Mouse (Mus musculus): Measurements from ENCODE around the gene Sumo1. TPM values are rescaled to one million over a fixed set of nuclear protein-coding genes. Genes with fewer than 3 reads are reported as not detected.

Gene Sumo1
- polyA plus RNA-seq, 1 experiment: 420 TPM

- Histone ChIP-seq H3K27ac (ENCODE audit: insufficient read depth, low read length) (no peak overlapping the region), H3K27me3 (ENCODE audit: control insufficient read depth, insufficient read depth, low read length, poor library complexity, severe bottlenecking) (no peaks in the 10 kb centered on the region), H3K4me3 (ENCODE audit: low read depth, low read length) (no peak overlapping the region), H3K4me1 (ENCODE audit: control insufficient read depth, insufficient read depth, low read length) (no peaks in the 10 kb centered on the region), H3K9ac (ENCODE audit: low read depth, poor library complexity, severe bottlenecking) (no peak overlapping the region), H3K36me3 (ENCODE audit: control insufficient read depth, insufficient read depth, low read length, poor library complexity, severe bottlenecking) (no peaks in the 10 kb centered on the region), H3K9me3 (replicated peaks; ENCODE audit: control insufficient read depth, insufficient read depth, low read length, poor library complexity, severe bottlenecking) (no peaks in the 10 kb centered on the region)
- no peak for TF ChIP-seq EP300 (IDR thresholded peaks at IDR 0.05; ENCODE audit: insufficient read depth, low read depth, low read length)
- no peak for TF ChIP-seq CTCF (IDR thresholded peaks at IDR 0.05; ENCODE audit: low read depth, low read length)
- TF ChIP-seq POLR2A (IDR thresholded peaks at IDR 0.05; ENCODE audit: insufficient read depth, low read length): no peak
Observed at GRCm38 (mm10) chr1:59570767-59571166, 99.9 kb downstream of the Sumo1 start.

GRCm38 (mm10) chr1:59569301-59569700 lies 101.3 kb downstream of the Sumo1 start:
- no peaks in the 10 kb centered on the region for H3K4me1 ChIP-seq (ENCODE audit: control insufficient read depth, insufficient read depth, low read length)
- no peaks in the 10 kb centered on the region for H3K36me3 ChIP-seq (ENCODE audit: control insufficient read depth, insufficient read depth, low read length, poor library complexity, severe bottlenecking)
- no peak overlapping the region for H3K4me3 ChIP-seq (ENCODE audit: low read depth, low read length)
- no peak for TF ChIP-seq POLR2A (IDR thresholded peaks at IDR 0.05; ENCODE audit: insufficient read depth, low read length)
- no peak for TF ChIP-seq EP300 (IDR thresholded peaks at IDR 0.05; ENCODE audit: insufficient read depth, low read depth, low read length)
- no peak for TF ChIP-seq CTCF (IDR thresholded peaks at IDR 0.05; ENCODE audit: low read depth, low read length)
- H3K9me3 ChIP-seq (replicated peaks; ENCODE audit: control insufficient read depth, insufficient read depth, low read length, poor library complexity, severe bottlenecking): no peaks in the 10 kb centered on the region
- H3K27ac ChIP-seq (ENCODE audit: insufficient read depth, low read length): no peak overlapping the region
- H3K9ac ChIP-seq (ENCODE audit: low read depth, poor library complexity, severe bottlenecking): no peak overlapping the region
- H3K27me3 ChIP-seq (ENCODE audit: control insufficient read depth, insufficient read depth, low read length, poor library complexity, severe bottlenecking): no peaks in the 10 kb centered on the region

GRCm38 (mm10) chr1:59568283-59568682 lies 102.4 kb downstream of the Sumo1 start:
- Histone ChIP-seq H3K4me1 (ENCODE audit: control insufficient read depth, insufficient read depth, low read length) (no peaks in the 10 kb centered on the region), H3K9ac (ENCODE audit: low read depth, poor library complexity, severe bottlenecking) (no peak overlapping the region), H3K27ac (ENCODE audit: insufficient read depth, low read length) (no peak overlapping the region), H3K9me3 (replicated peaks; ENCODE audit: control insufficient read depth, insufficient read depth, low read length, poor library complexity, severe bottlenecking) (no peaks in the 10 kb centered on the region), H3K36me3 (ENCODE audit: control insufficient read depth, insufficient read depth, low read length, poor library complexity, severe bottlenecking) (no peaks in the 10 kb centered on the region), H3K27me3 (ENCODE audit: control insufficient read depth, insufficient read depth, low read length, poor library complexity, severe bottlenecking) (no peaks in the 10 kb centered on the region), H3K4me3 (ENCODE audit: low read depth, low read length) (no peak overlapping the region)
- no peak for TF ChIP-seq CTCF (IDR thresholded peaks at IDR 0.05; ENCODE audit: low read depth, low read length)
- no peak for TF ChIP-seq POLR2A (IDR thresholded peaks at IDR 0.05; ENCODE audit: insufficient read depth, low read length)
- TF ChIP-seq EP300 (IDR thresholded peaks at IDR 0.05; ENCODE audit: insufficient read depth, low read depth, low read length): no peak

- no peak overlapping the region for H3K27ac ChIP-seq (ENCODE audit: insufficient read depth, low read length)
- no peak overlapping the region for H3K9ac ChIP-seq (ENCODE audit: low read depth, poor library complexity, severe bottlenecking)
- no peak overlapping the region for H3K4me3 ChIP-seq (ENCODE audit: low read depth, low read length)
- no peaks in the 10 kb centered on the region for H3K27me3 ChIP-seq (ENCODE audit: control insufficient read depth, insufficient read depth, low read length, poor library complexity, severe bottlenecking)
- no peaks in the 10 kb centered on the region for H3K9me3 ChIP-seq (replicated peaks; ENCODE audit: control insufficient read depth, insufficient read depth, low read length, poor library complexity, severe bottlenecking)
- no peaks in the 10 kb centered on the region for H3K36me3 ChIP-seq (ENCODE audit: control insufficient read depth, insufficient read depth, low read length, poor library complexity, severe bottlenecking)
- TF ChIP-seq POLR2A (IDR thresholded peaks at IDR 0.05; ENCODE audit: insufficient read depth, low read length) (no peak), EP300 (IDR thresholded peaks at IDR 0.05; ENCODE audit: insufficient read depth, low read depth, low read length) (no peak), CTCF (IDR thresholded peaks at IDR 0.05; ENCODE audit: low read depth, low read length) (no peak)
- no peaks in the 10 kb centered on the region for H3K4me1 ChIP-seq (ENCODE audit: control insufficient read depth, insufficient read depth, low read length)
Observed at GRCm38 (mm10) chr1:59567521-59567920, 103.1 kb downstream of the Sumo1 start.

- no peaks in the 10 kb centered on the region for H3K27me3 ChIP-seq (ENCODE audit: control insufficient read depth, insufficient read depth, low read length, poor library complexity, severe bottlenecking)
- no peak overlapping the region for H3K27ac ChIP-seq (ENCODE audit: insufficient read depth, low read length)
- no peaks in the 10 kb centered on the region for H3K9me3 ChIP-seq (replicated peaks; ENCODE audit: control insufficient read depth, insufficient read depth, low read length, poor library complexity, severe bottlenecking)
- no peak overlapping the region for H3K9ac ChIP-seq (ENCODE audit: low read depth, poor library complexity, severe bottlenecking)
- no peaks in the 10 kb centered on the region for H3K4me1 ChIP-seq (ENCODE audit: control insufficient read depth, insufficient read depth, low read length)
- TF ChIP-seq EP300 (IDR thresholded peaks at IDR 0.05; ENCODE audit: insufficient read depth, low read depth, low read length) (no peak), CTCF (IDR thresholded peaks at IDR 0.05; ENCODE audit: low read depth, low read length) (no peak), POLR2A (IDR thresholded peaks at IDR 0.05; ENCODE audit: insufficient read depth, low read length) (no peak)
- H3K36me3 ChIP-seq (ENCODE audit: control insufficient read depth, insufficient read depth, low read length, poor library complexity, severe bottlenecking): no peaks in the 10 kb centered on the region
- H3K4me3 ChIP-seq (ENCODE audit: low read depth, low read length): no peak overlapping the region
Observed at GRCm38 (mm10) chr1:59566926-59567325, 103.7 kb downstream of the Sumo1 start.

GRCm38 (mm10) chr1:59566281-59566680 lies 104.4 kb downstream of the Sumo1 start:
- Histone ChIP-seq H3K9ac (ENCODE audit: low read depth, poor library complexity, severe bottlenecking) (no peak overlapping the region), H3K4me3 (ENCODE audit: low read depth, low read length) (no peak overlapping the region), H3K4me1 (ENCODE audit: control insufficient read depth, insufficient read depth, low read length) (no peaks in the 10 kb centered on the region), H3K9me3 (replicated peaks; ENCODE audit: control insufficient read depth, insufficient read depth, low read length, poor library complexity, severe bottlenecking) (no peaks in the 10 kb centered on the region), H3K27me3 (ENCODE audit: control insufficient read depth, insufficient read depth, low read length, poor library complexity, severe bottlenecking) (no peaks in the 10 kb centered on the region), H3K27ac (ENCODE audit: insufficient read depth, low read length) (no peak overlapping the region), H3K36me3 (ENCODE audit: control insufficient read depth, insufficient read depth, low read length, poor library complexity, severe bottlenecking) (no peaks in the 10 kb centered on the region)
- TF ChIP-seq EP300 (IDR thresholded peaks at IDR 0.05; ENCODE audit: insufficient read depth, low read depth, low read length) (no peak), POLR2A (IDR thresholded peaks at IDR 0.05; ENCODE audit: insufficient read depth, low read length) (no peak), CTCF (IDR thresholded peaks at IDR 0.05; ENCODE audit: low read depth, low read length) (no peak)
